Mouse (Mus musculus): ENCODE data around the gene Dnmt3a. TPM values are rescaled to one million over a fixed set of nuclear protein-coding genes. Genes with fewer than 3 reads are reported as not detected.

Gene Dnmt3a
- total and polyA plus RNA-seq, 3 experiments: 15.5 to 61.5 (median 23.4) TPM

GRCm38 (mm10) chr12:3910466-3911093, 104.8 kb downstream of the Dnmt3a start:
- Histone ChIP-seq H3K4me3 (replicated peaks in 1 of 3; ENCODE audit: low read depth in 2 of 3, low read length in 2 of 3, poor library complexity in 1 of 3) (no peak overlapping the region), H3K4me2 (ENCODE audit: insufficient read depth, low read depth, poor library complexity, severe bottlenecking) (no peak overlapping the region), H3K27me3 (replicated peaks) (no peaks in the 10 kb centered on the region), H3K4me1 (ENCODE audit: control insufficient read depth in 1 of 2, insufficient read depth in 2 of 2) (no peaks in the 10 kb centered on the region), H3K9ac (ENCODE audit: insufficient read depth, low read depth) (no peak overlapping the region), H3K79me2 (replicated peaks; ENCODE audit: control insufficient read depth, extremely low read depth, insufficient read depth, poor library complexity, severe bottlenecking) (no peaks in the 10 kb centered on the region), H3K36me3 (replicated peaks in 1 of 2; ENCODE audit: control insufficient read depth in 1 of 2, insufficient read depth in 1 of 2, low read length in 1 of 2) (peaks cover 22 to 88% of the 10 kb centered on the region in 2 experiments), H3K27ac (ENCODE audit: insufficient read depth, low read depth) (no peak overlapping the region), H3K9me3 (replicated peaks; ENCODE audit: low read length) (no peaks in the 10 kb centered on the region)
- no peak for DNase-seq (ENCODE audit: extremely low read depth)
- dilution Hi-C loops (cut with MboI; ENCODE audit: extremely low pct_ligation_motif_present, extremely low pct_unique_long_range_greater_than_20kb, low sequenced_read_pairs): no loop called here
- in situ Hi-C loops (cut with MboI; ENCODE audit: low pct_ligation_motif_present, low pct_unique_long_range_greater_than_20kb, low sequenced_read_pairs): no loop called here
- TF ChIP-seq SIN3A (IDR thresholded peaks at IDR 0.05; ENCODE audit: low read length) (no peak), ZC3H11A (IDR thresholded peaks at IDR 0.05; ENCODE audit: low read depth, low read length) (no peak), RAD21 (IDR thresholded peaks at IDR 0.05; ENCODE audit: low read depth, low read length) (no peak), POLR2AphosphoS2 (IDR thresholded peaks at IDR 0.05; ENCODE audit: low read depth, low read length) (no peak), UBTF (IDR thresholded peaks at IDR 0.05; ENCODE audit: low read depth, low read length) (no peak), MEF2A (IDR thresholded peaks at IDR 0.05; ENCODE audit: borderline replicate concordance, low read depth, low read length) (no peak), MAX (IDR thresholded peaks at IDR 0.05; ENCODE audit: low read length) (no peak), MAFK (IDR thresholded peaks at IDR 0.05; ENCODE audit: insufficient replicate concordance, low read length) (no peak), JUN (IDR thresholded peaks at IDR 0.05; ENCODE audit: insufficient read depth, low read depth, low read length) (no peak), E2F4 (IDR thresholded peaks at IDR 0.05; ENCODE audit: insufficient replicate concordance, low read depth, low read length) (no peak), HCFC1 (IDR thresholded peaks at IDR 0.05; ENCODE audit: low read depth, low read length) (no peak), ELF1 (IDR thresholded peaks at IDR 0.05; ENCODE audit: low read depth, low read length) (no peak), POLR2A (IDR thresholded peaks at IDR 0.05; ENCODE audit: low read depth, low read length) (no peak), USF1 (IDR thresholded peaks at IDR 0.05; ENCODE audit: low read depth, low read length) (no peak), IRF4 (IDR thresholded peaks at IDR 0.05; ENCODE audit: low read depth, low read length) (no peak), SMC3 (IDR thresholded peaks at IDR 0.05; ENCODE audit: low read depth, low read length) (no peak), EP300 (IDR thresholded peaks at IDR 0.05; ENCODE audit: low read length) (no peak), NRF1 (IDR thresholded peaks at IDR 0.05; ENCODE audit: low read depth, low read length) (no peak)

- Histone ChIP-seq H3K9me3 (replicated peaks; ENCODE audit: low read length) (no peaks in the 10 kb centered on the region), H3K4me3 (replicated peaks in 1 of 3; ENCODE audit: low read depth in 2 of 3, low read length in 2 of 3, poor library complexity in 1 of 3) (no peak overlapping the region), H3K36me3 (replicated peaks in 1 of 2; ENCODE audit: control insufficient read depth in 1 of 2, insufficient read depth in 1 of 2, low read length in 1 of 2) (peaks cover 13 to 77% of the 10 kb centered on the region in 2 experiments), H3K9ac (ENCODE audit: insufficient read depth, low read depth) (no peak overlapping the region), H3K27me3 (replicated peaks) (no peaks in the 10 kb centered on the region), H3K4me2 (ENCODE audit: insufficient read depth, low read depth, poor library complexity, severe bottlenecking) (no peak overlapping the region), H3K79me2 (replicated peaks; ENCODE audit: control insufficient read depth, extremely low read depth, insufficient read depth, poor library complexity, severe bottlenecking) (no peaks in the 10 kb centered on the region), H3K27ac (ENCODE audit: insufficient read depth, low read depth) (no peak overlapping the region), H3K4me1 (ENCODE audit: control insufficient read depth in 1 of 2, insufficient read depth in 2 of 2) (no peaks in the 10 kb centered on the region)
- dilution Hi-C loops (cut with MboI; ENCODE audit: extremely low pct_ligation_motif_present, extremely low pct_unique_long_range_greater_than_20kb, low sequenced_read_pairs): no loop called here
- DNase-seq (ENCODE audit: extremely low read depth): no peak
- TF ChIP-seq SIN3A (IDR thresholded peaks at IDR 0.05; ENCODE audit: low read length): no peak
- no peak for TF ChIP-seq POLR2AphosphoS2 (IDR thresholded peaks at IDR 0.05; ENCODE audit: low read depth, low read length)
- TF ChIP-seq ZNF384 (IDR thresholded peaks at IDR 0.05; ENCODE audit: low read depth, low read length): no peak
- TF ChIP-seq NELFE (IDR thresholded peaks at IDR 0.05; ENCODE audit: low read depth, low read length): no peak
- TF ChIP-seq ZC3H11A (IDR thresholded peaks at IDR 0.05; ENCODE audit: low read depth, low read length): no peak
- TF ChIP-seq MYC (IDR thresholded peaks at IDR 0.05; ENCODE audit: low read depth, low read length): no peak
- no peak for TF ChIP-seq GABPA (IDR thresholded peaks at IDR 0.05; ENCODE audit: insufficient replicate concordance, low read depth, low read length)
- no peak for TF ChIP-seq HCFC1 (IDR thresholded peaks at IDR 0.05; ENCODE audit: low read depth, low read length)
- no peak for TF ChIP-seq IRF4 (IDR thresholded peaks at IDR 0.05; ENCODE audit: low read depth, low read length)
- TF ChIP-seq PAX5 (IDR thresholded peaks at IDR 0.05; ENCODE audit: low read length): no peak
- TF ChIP-seq JUND (conservative IDR thresholded peaks at IDR 0.05; ENCODE audit: low read depth, low read length): no peak
- no peak for TF ChIP-seq ETS1 (conservative IDR thresholded peaks at IDR 0.05; ENCODE audit: low read depth, low read length)
- TF ChIP-seq NRF1 (IDR thresholded peaks at IDR 0.05; ENCODE audit: low read depth, low read length): no peak
- no peak for TF ChIP-seq EP300 (IDR thresholded peaks at IDR 0.05; ENCODE audit: low read length)
- TF ChIP-seq MAZ (IDR thresholded peaks at IDR 0.05; ENCODE audit: low read depth, low read length): no peak
- TF ChIP-seq BHLHE40 (IDR thresholded peaks at IDR 0.05; ENCODE audit: low read depth, low read length): no peak
- no peak for TF ChIP-seq USF1 (IDR thresholded peaks at IDR 0.05; ENCODE audit: low read depth, low read length)
- no peak for TF ChIP-seq KAT2A (IDR thresholded peaks at IDR 0.05; ENCODE audit: insufficient replicate concordance, low read length)
- in situ Hi-C loops (cut with MboI; ENCODE audit: low pct_ligation_motif_present, low pct_unique_long_range_greater_than_20kb, low sequenced_read_pairs): no loop called here
Measured at GRCm38 (mm10) chr12:3911831-3912348, 106.1 kb downstream of the Dnmt3a start.

All from CH12.LX (cell line).